Mouse (Mus musculus) CH12.LX (cell line): ENCODE data around the gene Crocc. TPM values are rescaled to one million over a fixed set of nuclear protein-coding genes. Genes with fewer than 3 reads are reported as not detected.

ENCODE experiments used
- DNase-seq: peaks from one replicate; pipeline ENCODE4 v3.0.0-alpha.2; 2013; ENCODE audit errors: extremely low read depth
- H3K27ac ChIP-seq: 2 replicates; pipeline ENCODE4 v1.5.1; 2012; ENCODE audit warnings: low read depth, mild to moderate bottlenecking, control low read depth, moderate library complexity; ENCODE audit not compliant: insufficient read depth
- H3K27me3 ChIP-seq: replicated peaks from 2 replicates; pipeline ENCODE3; 2012; ENCODE audit warnings: inconsistent platforms
- H3K36me3 ChIP-seq, 2 experiments: replicated peaks in 1 of 2; 2 replicates each; pipeline versions ENCODE3 to v1.6.1; 2012; ENCODE audit warnings: inconsistent platforms in 1 of 2, low read length in 1 of 2, mild to moderate bottlenecking in 1 of 2, mixed read lengths in 1 of 2, moderate library complexity in 1 of 2; ENCODE audit not compliant: control insufficient read depth in 1 of 2, insufficient read depth in 1 of 2
- H3K4me1 ChIP-seq, 2 experiments: 2 replicates each; pipeline ENCODE4 v1.6.1; 2012; ENCODE audit warnings: inconsistent platforms in 1 of 2, moderate library complexity in 1 of 2; ENCODE audit not compliant: insufficient read depth in 2 of 2, control insufficient read depth in 1 of 2
- H3K4me2 ChIP-seq: 2 replicates; pipeline ENCODE4 v1.6.1; 2012; ENCODE audit warnings: low read depth, mild to moderate bottlenecking, control low read depth; ENCODE audit not compliant: poor library complexity, insufficient read depth, severe bottlenecking
- H3K4me3 ChIP-seq, 3 experiments: fragments of 150-350 bp in 1 of 3; sonication (generic) in 1 of 3; replicated peaks in 1 of 3; 2 replicates each; pipeline versions ENCODE3 to v1.5.1; 2011 to 2012; ENCODE audit warnings: low read depth in 2 of 3, low read length in 2 of 3, mild to moderate bottlenecking in 2 of 3, moderate library complexity in 2 of 3, control low read depth in 1 of 3, improper control_type of control experiment in 1 of 3, inconsistent platforms in 1 of 3, mixed read lengths in 1 of 3; ENCODE audit not compliant: poor library complexity in 1 of 3
- H3K79me2 ChIP-seq: replicated peaks from 2 replicates; pipeline ENCODE4 v1.6.1; 2012; ENCODE audit warnings: mild to moderate bottlenecking, moderate library complexity; ENCODE audit not compliant: control insufficient read depth, poor library complexity, insufficient read depth, severe bottlenecking; ENCODE audit errors: extremely low read depth
- H3K9ac ChIP-seq: 2 replicates; pipeline ENCODE4 v1.6.1; 2012; ENCODE audit warnings: low read depth, mild to moderate bottlenecking, control low read depth, moderate library complexity; ENCODE audit not compliant: insufficient read depth
- H3K9me3 ChIP-seq: replicated peaks from 2 replicates; pipeline ENCODE3; 2012; ENCODE audit warnings: low read length, inconsistent platforms, mixed read lengths
- CHD2 ChIP-seq: IDR thresholded peaks from 2 replicates; pipeline ENCODE4 v1.6.1; 2011; ENCODE audit warnings: low read length, improper control_type of control experiment
- E2F4 ChIP-seq: IDR thresholded peaks from 2 replicates; pipeline ENCODE4 v1.6.1; 2011; ENCODE audit warnings: low read depth, low read length, improper control_type of control experiment; ENCODE audit not compliant: insufficient replicate concordance
- ELF1 ChIP-seq: IDR thresholded peaks from 2 replicates; pipeline ENCODE4 v1.6.1; 2014; ENCODE audit warnings: low read depth, mild to moderate bottlenecking, inconsistent platforms, low read length, improper control_type of control experiment
- IRF4 ChIP-seq: IDR thresholded peaks from 2 replicates; pipeline ENCODE4 v1.6.1; 2014; ENCODE audit warnings: low read depth, mild to moderate bottlenecking, inconsistent platforms, low read length, improper control_type of control experiment
- KAT2A ChIP-seq: IDR thresholded peaks from 2 replicates; pipeline ENCODE4 v1.6.1; 2012; ENCODE audit warnings: low read length, improper control_type of control experiment, inconsistent platforms; ENCODE audit not compliant: insufficient replicate concordance
- MAFK ChIP-seq: IDR thresholded peaks from 2 replicates; pipeline ENCODE4 v1.6.1; 2011; ENCODE audit warnings: low read length, improper control_type of control experiment; ENCODE audit not compliant: insufficient replicate concordance
- MXI1 ChIP-seq: IDR thresholded peaks from 2 replicates; pipeline ENCODE4 v1.6.1; 2011; ENCODE audit warnings: mild to moderate bottlenecking, low read depth, low read length, improper control_type of control experiment
- MYC ChIP-seq: IDR thresholded peaks from 2 replicates; pipeline ENCODE4 v1.6.1; 2011; ENCODE audit warnings: low read depth, mild to moderate bottlenecking, improper control_type of control experiment, low read length
- NELFE ChIP-seq: IDR thresholded peaks from 2 replicates; pipeline ENCODE4 v1.6.1; 2011; ENCODE audit warnings: low read depth, low read length, improper control_type of control experiment
- POLR2A ChIP-seq: IDR thresholded peaks from 2 replicates; pipeline ENCODE4 v1.6.1; 2011; ENCODE audit warnings: low read depth, mild to moderate bottlenecking, improper control_type of control experiment, low read length
- RCOR1 ChIP-seq: conservative IDR thresholded peaks from 2 replicates; pipeline ENCODE4 v1.6.1; 2012; ENCODE audit warnings: low read depth, mild to moderate bottlenecking, inconsistent platforms, low read length, improper control_type of control experiment
- SMC3 ChIP-seq: IDR thresholded peaks from 2 replicates; pipeline ENCODE4 v1.6.1; 2011; ENCODE audit warnings: low read depth, low read length, improper control_type of control experiment
- TBP ChIP-seq: conservative IDR thresholded peaks from 2 replicates; pipeline ENCODE4 v1.6.1; 2011; ENCODE audit warnings: low read depth, low read length, improper control_type of control experiment
- UBTF ChIP-seq: IDR thresholded peaks from 2 replicates; pipeline ENCODE4 v1.6.1; 2012; ENCODE audit warnings: low read depth, mild to moderate bottlenecking, inconsistent platforms, low read length, improper control_type of control experiment, moderate library complexity
- USF1 ChIP-seq: IDR thresholded peaks from 2 replicates; pipeline ENCODE4 v1.6.1; 2014; ENCODE audit warnings: low read depth, mild to moderate bottlenecking, inconsistent platforms, low read length, improper control_type of control experiment
- USF2 ChIP-seq: conservative IDR thresholded peaks from 2 replicates; pipeline ENCODE4 v1.6.1; 2011; ENCODE audit warnings: low read depth, low read length, improper control_type of control experiment
- ZNF384 ChIP-seq: IDR thresholded peaks from 2 replicates; pipeline ENCODE4 v1.6.1; 2012; ENCODE audit warnings: low read depth, low read length, improper control_type of control experiment, inconsistent platforms
- dilution Hi-C: fragments of 300-500 bp; cut with MboI; formaldehyde crosslinking; loops from 2 replicates; pipeline ENCODE4 v1.14.3; 2020; ENCODE audit warnings: low sequenced_read_pairs; ENCODE audit not compliant: extremely low pct_unique_long_range_greater_than_20kb, extremely low pct_ligation_motif_present
- in situ Hi-C: fragments of 300-500 bp; cut with MboI; formaldehyde crosslinking; loops from 3 replicates; pipeline ENCODE4 v1.14.3; 2019; ENCODE audit warnings: low sequenced_read_pairs, low pct_ligation_motif_present, low pct_unique_long_range_greater_than_20kb, mixed read lengths
- polyA plus RNA-seq: library from polyadenylated mRNA; unstranded; fragments of >175 nt; gene quantifications from 2 replicates; pipeline ENCODE4 v1.2.1, GENCODE M21; 2012; ENCODE audit warnings: low read depth; ENCODE audit not compliant: insufficient read length
- total RNA-seq, 2 experiments: library from RNA; depleted of rRNA; stranded (reverse); fragments of 300-350 nt in 1 of 2; fragments of >200 nt in 1 of 2; gene quantifications; 2 replicates each; pipeline ENCODE4 v1.2.3; 2012 to 2014

The Crocc gene
- total and polyA plus RNA-seq, 3 experiments: 3.5 to 8.3 (median 4.8) TPM

GRCm38 (mm10) chr4:141010941-141011429 is 49.4 kb downstream of the Crocc start:
- H3K4me1 ChIP-seq: peaks cover 0 to 2% of the 10 kb centered on the region in 2 experiments; a peak in 1 of 4 replicates
- no peak for TF ChIP-seq IRF4
- TF ChIP-seq ZNF384: no peak
- TF ChIP-seq NELFE: no peak
- TF ChIP-seq POLR2A: no peak
- TF ChIP-seq CHD2: no peak
- no peak for TF ChIP-seq TBP
- dilution Hi-C loops: no loop called here
- no peak overlapping the region for H3K4me3 ChIP-seq
- DNase-seq: no peak
- H3K9me3 ChIP-seq: peaks cover 8% of the 10 kb centered on the region
- no peak overlapping the region for H3K9ac ChIP-seq
- H3K27ac ChIP-seq: no peak overlapping the region
- H3K4me2 ChIP-seq: no peak overlapping the region
- in situ Hi-C loops: no loop called here
- H3K79me2 ChIP-seq: no peaks in the 10 kb centered on the region
- no peaks in the 10 kb centered on the region for H3K27me3 ChIP-seq
- H3K36me3 ChIP-seq: peaks cover 15 to 34% of the 10 kb centered on the region in 2 experiments

- Histone ChIP-seq H3K9me3 (peaks cover 8% of the 10 kb centered on the region), H3K27ac (no peak overlapping the region), H3K4me1 (no peaks in the 10 kb centered on the region), H3K27me3 (no peaks in the 10 kb centered on the region), H3K4me3 (no peak overlapping the region), H3K36me3 (peaks cover 20 to 37% of the 10 kb centered on the region in 2 experiments), H3K9ac (no peak overlapping the region), H3K4me2 (no peak overlapping the region), H3K79me2 (no peaks in the 10 kb centered on the region)
- in situ Hi-C loops (no loop called here), dilution Hi-C loops (no loop called here)
- DNase-seq: no peak
- no peak for TF ChIP-seq MYC
- TF ChIP-seq E2F4: no peak
- TF ChIP-seq UBTF: no peak
Observed at GRCm38 (mm10) chr4:141010526-141010925, 49.8 kb downstream of the Crocc start.

DNA sequence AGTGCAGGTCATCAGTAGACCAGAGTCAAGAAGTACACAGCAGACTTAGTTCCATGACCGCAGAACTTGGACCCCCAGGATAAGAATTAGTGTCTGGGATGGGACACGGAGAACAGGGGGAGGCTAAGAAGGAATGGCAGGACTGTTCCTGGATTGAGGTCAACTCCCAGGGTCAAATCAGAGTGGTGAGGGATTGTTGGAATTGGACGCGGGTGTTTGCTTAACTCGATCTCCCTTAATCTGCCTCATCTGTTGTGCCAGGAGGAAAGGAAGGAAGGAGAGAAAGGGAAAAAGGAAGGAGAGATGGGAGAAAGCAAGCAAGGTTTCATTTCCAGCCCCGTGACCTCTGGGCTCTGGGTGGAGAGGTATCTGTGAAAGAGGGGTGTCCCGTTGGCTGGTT is 50.2 kb downstream of the Crocc start, which contains the start of gene Mfap2:
Mfap2 (plus strand) TSS at position 301 of the 400 bp plus-strand sequence.
- Histone ChIP-seq H3K4me3 (no peak within 1 kb of the TSS), H3K79me2 (no peaks in the 10 kb centered on the region), H3K9me3 (peaks cover 8% of the 10 kb centered on the region), H3K4me1 (no peaks in the 10 kb centered on the region), H3K27me3 (no peaks in the 10 kb centered on the region), H3K9ac (no peak within 1 kb of the TSS), H3K36me3 (peaks cover 24 to 37% of the 10 kb centered on the region in 2 experiments), H3K4me2 (no peak within 1 kb of the TSS), H3K27ac (no peak within 1 kb of the TSS)
- dilution Hi-C loops (no loop called here), in situ Hi-C loops (no loop called here)
- TF ChIP-seq CHD2 (no peak), USF1 (no peak), SMC3 (no peak), RCOR1 (no peak), MXI1 (no peak), KAT2A (no peak), MAFK (no peak), ELF1 (no peak), USF2 (no peak)
- DNase-seq: no peak
